Mouse (Mus musculus) embryonic facial prominence, embryonic 10.5 days (tissue): ENCODE measurements around the gene Rap1b. TPM values are rescaled to one million over a fixed set of nuclear protein-coding genes. Genes with fewer than 3 reads are reported as not detected.

Source experiments
- DNase-seq: peaks from one replicate; pipeline ENCODE4 v3.0.0-alpha.2; 2017; ENCODE audit warnings: low spot score
- H3K27ac ChIP-seq: fragments of 300-500 bp; sonication (generic); replicated peaks from 2 replicates; pipeline ENCODE4 v1.5.1; 2016; ENCODE audit warnings: mild to moderate bottlenecking
- H3K27me3 ChIP-seq: fragments of 300-500 bp; sonication (generic); replicated peaks from 2 replicates; pipeline ENCODE4 v1.6.1; 2016; ENCODE audit warnings: low read depth, mild to moderate bottlenecking; ENCODE audit not compliant: poor library complexity, severe bottlenecking
- H3K36me3 ChIP-seq: fragments of 300-500 bp; sonication (generic); replicated peaks from 2 replicates; pipeline ENCODE4 v1.6.1; 2016; ENCODE audit warnings: mild to moderate bottlenecking, moderate library complexity
- H3K4me1 ChIP-seq: fragments of 300-500 bp; sonication (generic); 2 replicates; pipeline ENCODE4 v1.6.1; 2016
- H3K4me3 ChIP-seq: fragments of 300-500 bp; sonication (generic); 2 replicates; pipeline ENCODE4 v1.5.1; 2016; ENCODE audit warnings: mild to moderate bottlenecking, moderate library complexity
- H3K9me3 ChIP-seq: fragments of 300-500 bp; sonication (generic); 2 replicates; pipeline ENCODE4 v1.6.1; 2016; ENCODE audit warnings: mild to moderate bottlenecking
- WGBS: fragments of 180-500 bp; shearing (Covaris S2); methylation state at CpG from one replicate; pipeline ENCODE4 v1.1.7; 2016; 5-methylcytosine and 5-hydroxymethylcytosine counted together
- polyA plus RNA-seq: library from polyadenylated mRNA; unstranded; fragments of >200 nt; fragmentation: Nextera tagmentation; extraction: Ambion mirVana; gene quantifications from 2 replicates; pipeline ENCODE4 v1.2.1, GENCODE M21; 2016

Gene Rap1b
- polyA plus RNA-seq, 1 experiment from 2014 or later: 135 TPM

DNA sequence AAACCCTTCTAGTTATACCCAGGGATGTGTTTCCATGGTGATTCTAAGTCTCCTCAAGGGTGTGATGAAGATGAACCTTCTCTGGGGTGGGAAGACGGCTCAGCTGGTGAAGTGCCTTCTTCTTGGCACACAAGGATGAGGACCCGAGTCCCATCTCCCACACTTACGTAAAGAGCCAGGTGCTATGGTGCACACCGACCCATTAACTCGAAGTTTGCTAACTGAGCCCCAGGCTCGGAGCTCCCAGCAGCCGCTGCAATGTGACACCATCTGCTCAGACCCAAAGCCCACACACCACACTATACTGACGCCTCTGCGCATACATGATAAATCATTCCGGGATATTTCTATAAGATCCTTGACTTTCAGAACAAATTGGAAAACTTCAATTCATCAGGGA lies 29.1 kb upstream of the Rap1b start:
- no peaks in the 10 kb centered on the region for H3K36me3 ChIP-seq
- H3K4me1 ChIP-seq: no peaks in the 10 kb centered on the region
- H3K27ac ChIP-seq: no peak overlapping the region
- H3K9me3 ChIP-seq: no peaks in the 10 kb centered on the region
- no peaks in the 10 kb centered on the region for H3K27me3 ChIP-seq
- WGBS: 77% methylated on average over 10 of the region's 10 CpGs
- DNase-seq: no peak
- H3K4me3 ChIP-seq: no peak overlapping the region

GRCm38 (mm10) chr10:117873952-117874351 lies 28.1 kb upstream of the Rap1b start:
- no peaks in the 10 kb centered on the region for H3K4me1 ChIP-seq
- 90% methylated on average over 4 of the region's 4 CpGs for WGBS
- H3K9me3 ChIP-seq: no peaks in the 10 kb centered on the region
- H3K36me3 ChIP-seq: no peaks in the 10 kb centered on the region
- no peak overlapping the region for H3K27ac ChIP-seq
- no peak overlapping the region for H3K4me3 ChIP-seq
- no peak for DNase-seq
- H3K27me3 ChIP-seq: no peaks in the 10 kb centered on the region

- no peaks in the 10 kb centered on the region for H3K4me1 ChIP-seq
- no peaks in the 10 kb centered on the region for H3K27me3 ChIP-seq
- no peak overlapping the region for H3K4me3 ChIP-seq
- DNase-seq: no peak
- no peaks in the 10 kb centered on the region for H3K36me3 ChIP-seq
- no peaks in the 10 kb centered on the region for H3K9me3 ChIP-seq
- H3K27ac ChIP-seq: no peak overlapping the region
- WGBS: 82% methylated on average over 10 of the region's 10 CpGs
Measured at GRCm38 (mm10) chr10:117872468-117872867, 26.6 kb upstream of the Rap1b start.

- no peaks in the 10 kb centered on the region for H3K27me3 ChIP-seq
Measured at GRCm38 (mm10) chr10:117867301-117867700, 21.5 kb upstream of the Rap1b start.

GRCm38 (mm10) chr10:117866641-117867040 lies 20.8 kb upstream of the Rap1b start:
- H3K4me3 ChIP-seq: no peak overlapping the region
- WGBS: 81% methylated on average over 8 of the region's 8 CpGs
- no peaks in the 10 kb centered on the region for H3K4me1 ChIP-seq
- DNase-seq: no peak
- no peaks in the 10 kb centered on the region for H3K9me3 ChIP-seq
- no peaks in the 10 kb centered on the region for H3K36me3 ChIP-seq
- H3K27me3 ChIP-seq: no peaks in the 10 kb centered on the region
- H3K27ac ChIP-seq: no peak overlapping the region

More at GRCm38 (mm10) chr10:117867301-117867700, 21.5 kb upstream of the Rap1b start:
- Histone ChIP-seq H3K27ac (no peak overlapping the region), H3K4me1 (no peaks in the 10 kb centered on the region), H3K36me3 (no peaks in the 10 kb centered on the region), H3K9me3 (no peaks in the 10 kb centered on the region), H3K4me3 (no peak overlapping the region)
- no peak for DNase-seq
- 92% methylated on average over 3 of the region's 3 CpGs for WGBS

- Histone ChIP-seq H3K36me3 (no peaks in the 10 kb centered on the region), H3K9me3 (no peaks in the 10 kb centered on the region), H3K27me3 (no peaks in the 10 kb centered on the region), H3K4me3 (no peak overlapping the region), H3K4me1 (no peaks in the 10 kb centered on the region), H3K27ac (no peak overlapping the region)
- DNase-seq: no peak
- 79% methylated on average over 6 of the region's 6 CpGs for WGBS
Measured at GRCm38 (mm10) chr10:117864695-117865094, 18.9 kb upstream of the Rap1b start.

- no peaks in the 10 kb centered on the region for H3K9me3 ChIP-seq
- 92% methylated on average over 4 of the region's 4 CpGs for WGBS
- DNase-seq: no peak
- no peaks in the 10 kb centered on the region for H3K27me3 ChIP-seq
- no peak overlapping the region for H3K27ac ChIP-seq
- H3K36me3 ChIP-seq: no peaks in the 10 kb centered on the region
- H3K4me3 ChIP-seq: no peak overlapping the region
- H3K4me1 ChIP-seq: no peaks in the 10 kb centered on the region
Measured at GRCm38 (mm10) chr10:117864251-117864650, 18.4 kb upstream of the Rap1b start.

- no peak overlapping the region for H3K4me3 ChIP-seq
- H3K27ac ChIP-seq: no peak overlapping the region
- WGBS: 71% methylated on average over 11 of the region's 11 CpGs
- H3K27me3 ChIP-seq: no peaks in the 10 kb centered on the region
- H3K36me3 ChIP-seq: no peaks in the 10 kb centered on the region
- no peaks in the 10 kb centered on the region for H3K4me1 ChIP-seq
- no peaks in the 10 kb centered on the region for H3K9me3 ChIP-seq
- peak; percentile 37 for DNase-seq
Measured at GRCm38 (mm10) chr10:117862014-117862580, 16.3 kb upstream of the Rap1b start.

- Histone ChIP-seq H3K4me1 (no peaks in the 10 kb centered on the region), H3K9me3 (no peaks in the 10 kb centered on the region), H3K27me3 (no peaks in the 10 kb centered on the region), H3K4me3 (no peak overlapping the region), H3K36me3 (no peaks in the 10 kb centered on the region), H3K27ac (no peak overlapping the region)
- WGBS: 82% methylated on average over 16 of the region's 16 CpGs
- no peak for DNase-seq
Measured at GRCm38 (mm10) chr10:117860958-117861357, 15.1 kb upstream of the Rap1b start.

GRCm38 (mm10) chr10:117860361-117860760 lies 14.5 kb upstream of the Rap1b start:
- Histone ChIP-seq H3K9me3 (no peaks in the 10 kb centered on the region), H3K4me3 (no peak overlapping the region), H3K27ac (no peak overlapping the region), H3K27me3 (no peaks in the 10 kb centered on the region), H3K36me3 (no peaks in the 10 kb centered on the region), H3K4me1 (no peaks in the 10 kb centered on the region)
- WGBS: 77% methylated on average over 7 of the region's 7 CpGs
- no peak for DNase-seq

GRCm38 (mm10) chr10:117859800-117860199 lies 14.0 kb upstream of the Rap1b start:
- no peaks in the 10 kb centered on the region for H3K4me1 ChIP-seq
- 92% methylated on average over 11 of the region's 11 CpGs for WGBS
- no peak for DNase-seq
- no peaks in the 10 kb centered on the region for H3K9me3 ChIP-seq
- H3K27ac ChIP-seq: no peak overlapping the region
- no peaks in the 10 kb centered on the region for H3K36me3 ChIP-seq
- H3K27me3 ChIP-seq: no peaks in the 10 kb centered on the region
- no peak overlapping the region for H3K4me3 ChIP-seq

DNA sequence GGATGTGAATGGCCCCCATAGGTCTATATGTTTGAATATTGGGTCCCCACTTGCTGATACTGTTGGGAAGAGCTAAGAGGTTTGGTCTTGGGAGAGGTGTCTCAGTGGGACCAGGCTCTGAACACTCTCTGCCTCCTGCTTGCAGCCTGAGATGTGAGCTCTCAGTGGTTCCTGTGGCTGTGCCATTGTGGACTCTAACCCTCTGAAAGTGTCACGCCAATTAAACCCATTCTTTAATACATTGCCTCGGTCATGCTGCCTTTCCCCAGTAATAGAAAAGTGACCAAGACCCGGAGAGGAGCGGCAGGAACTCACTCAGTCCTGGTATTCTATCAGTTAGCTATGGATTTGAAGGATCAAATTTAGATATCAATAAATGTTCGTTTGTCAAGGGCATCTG lies 12.4 kb upstream of the Rap1b start:
- Histone ChIP-seq H3K36me3 (no peaks in the 10 kb centered on the region), H3K4me1 (no peaks in the 10 kb centered on the region), H3K4me3 (no peak overlapping the region), H3K27me3 (no peaks in the 10 kb centered on the region), H3K9me3 (no peaks in the 10 kb centered on the region), H3K27ac (no peak overlapping the region)
- no peak for DNase-seq
- 67% methylated on average over 5 of the region's 5 CpGs for WGBS

- DNase-seq: no peak
- WGBS: 83% methylated on average over 8 of the region's 8 CpGs
- no peak overlapping the region for H3K4me3 ChIP-seq
Measured at GRCm38 (mm10) chr10:117856001-117856720, 10.3 kb upstream of the Rap1b start.

More at GRCm38 (mm10) chr10:117856001-117856720, 10.3 kb upstream of the Rap1b start:
- H3K27ac ChIP-seq: no peak overlapping the region
- no peaks in the 10 kb centered on the region for H3K4me1 ChIP-seq
- H3K36me3 ChIP-seq: no peaks in the 10 kb centered on the region
- no peaks in the 10 kb centered on the region for H3K27me3 ChIP-seq
- no peaks in the 10 kb centered on the region for H3K9me3 ChIP-seq
